Mouse (Mus musculus) frontal cortex, adult 2 months (tissue): ENCODE results near the gene Zfp462. TPM values are rescaled to one million over a fixed set of nuclear protein-coding genes. Genes with fewer than 3 reads are reported as not detected.

Experiments used
- DNase-seq, 2 experiments: peaks; one replicate each; pipeline ENCODE4 v3.0.0; 2022; ENCODE audit warnings: low spot score in 1 of 2; ENCODE audit errors: extremely low spot score in 1 of 2
- polyA plus RNA-seq: library from polyadenylated mRNA; depleted of rRNA; stranded (reverse); fragments of >200 nt; gene quantifications from 2 replicates; pipeline ENCODE4 v1.2.3, GENCODE M21; 2012

Gene Zfp462
- polyA plus RNA-seq, 1 experiment: 23.0 TPM

- DNase-seq: no peak
Observed at GRCm38 (mm10) chr4:55098366-55098765, 153.5 kb downstream of the Zfp462 start.

GRCm38 (mm10) chr4:55100851-55101250 lies 156.0 kb downstream of the Zfp462 start:
- DNase-seq: no peak

- DNase-seq: no peak
Observed at GRCm38 (mm10) chr4:55101601-55102000, 156.8 kb downstream of the Zfp462 start.

GRCm38 (mm10) chr4:55102382-55102781 lies 157.5 kb downstream of the Zfp462 start:
- no peak for DNase-seq

- DNase-seq: no peak
Observed at GRCm38 (mm10) chr4:55103575-55103974, 158.7 kb downstream of the Zfp462 start.

- DNase-seq: no peak
Observed at GRCm38 (mm10) chr4:55117839-55118487, 173.1 kb downstream of the Zfp462 start.

GRCm38 (mm10) chr4:55121126-55121525 lies 176.3 kb downstream of the Zfp462 start:
- no peak for DNase-seq

GRCm38 (mm10) chr4:55121952-55122351 lies 177.1 kb downstream of the Zfp462 start:
- DNase-seq: no peak

GRCm38 (mm10) chr4:55124126-55124525 lies 179.3 kb downstream of the Zfp462 start:
- no peak for DNase-seq

- DNase-seq: peak in 1 of 2 experiments; percentile 25
Observed at GRCm38 (mm10) chr4:55125048-55125737, 180.3 kb downstream of the Zfp462 start.

- no peak for DNase-seq
Observed at GRCm38 (mm10) chr4:55125738-55126054, 180.8 kb downstream of the Zfp462 start.

- DNase-seq: no peak
Observed at GRCm38 (mm10) chr4:55127228-55127901, 182.5 kb downstream of the Zfp462 start.

GRCm38 (mm10) chr4:55128088-55128835 lies 183.4 kb downstream of the Zfp462 start:
- DNase-seq: no peak
